Mouse (Mus musculus) heart, postnatal 25 days (tissue): ENCODE data around the gene Atp13a5. TPM values are rescaled to one million over a fixed set of nuclear protein-coding genes. Genes with fewer than 3 reads are reported as not detected.

ENCODE experiments used
- DNase-seq: peaks from one replicate; pipeline ENCODE4 v3.0.0; 2022; ENCODE audit warnings: low spot score
- intact Hi-C: fragments of 180-260 bp; cut with DNase I; formaldehyde crosslinking; loops from one replicate; pipeline ENCODE4 v1.15.1; 2025
- total RNA-seq, 2 experiments: library from RNA; stranded (reverse); gene quantifications; 2 replicates each; pipeline ENCODE4 v1.2.3; 2021

Gene Atp13a5
- not detected for total RNA-seq

- intact Hi-C loops, result no loop called here
- no peak for DNase-seq
Observed at GRCm38 (mm10) chr16:29378458-29378857, at the start of gene Atp13a5. Gene Atp13a5 (minus strand): TSS chr16:29378732.

GRCm38 (mm10) chr16:29414822-29415221, 36.3 kb upstream of the Atp13a5 start:
- no peak for DNase-seq
- intact Hi-C loops, result no loop called here

- no peak for DNase-seq
- intact Hi-C loops, result no loop called here
Observed at GRCm38 (mm10) chr16:29407319-29407718, 28.8 kb upstream of the Atp13a5 start.

- intact Hi-C loops, result loop anchor here (10.0 kb wide), 1 partner anchor 134 kb away; no protein-coding TSS in a partner anchor
- DNase-seq, result no peak
Observed at GRCm38 (mm10) chr16:29399079-29399478, 20.5 kb upstream of the Atp13a5 start.

- no peak for DNase-seq
- intact Hi-C loops, result no loop called here
Observed at GRCm38 (mm10) chr16:29384781-29385180, 6.2 kb upstream of the Atp13a5 start.

GRCm38 (mm10) chr16:29374636-29375035, 3.9 kb downstream of the Atp13a5 start:
- intact Hi-C loops, result no loop called here
- DNase-seq, result no peak

- DNase-seq, result no peak
- intact Hi-C loops, result no loop called here
Observed at GRCm38 (mm10) chr16:29331351-29332044, 47.0 kb downstream of the Atp13a5 start.

GRCm38 (mm10) chr16:29330948-29331347, 47.6 kb downstream of the Atp13a5 start:
- intact Hi-C loops, result no loop called here

GRCm38 (mm10) chr16:29329213-29329612, 49.3 kb downstream of the Atp13a5 start:
- intact Hi-C loops, result no loop called here
- no peak for DNase-seq

More at GRCm38 (mm10) chr16:29330948-29331347, 47.6 kb downstream of the Atp13a5 start:
- no peak for DNase-seq

GRCm38 (mm10) chr16:29327910-29328309, 50.6 kb downstream of the Atp13a5 start:
- no peak for DNase-seq
- intact Hi-C loops, result no loop called here

GRCm38 (mm10) chr16:29325233-29325919, 53.2 kb downstream of the Atp13a5 start:
- intact Hi-C loops, result no loop called here
- DNase-seq, result no peak

- intact Hi-C loops, result no loop called here
- no peak for DNase-seq
Observed at GRCm38 (mm10) chr16:29320717-29321116, 57.8 kb downstream of the Atp13a5 start.

- intact Hi-C loops, result no loop called here
- no peak for DNase-seq
Observed at GRCm38 (mm10) chr16:29315391-29315790, 63.1 kb downstream of the Atp13a5 start.

GRCm38 (mm10) chr16:29314991-29315390, 63.5 kb downstream of the Atp13a5 start:
- intact Hi-C loops, result no loop called here
- no peak for DNase-seq

GRCm38 (mm10) chr16:29297555-29298021, 80.9 kb downstream of the Atp13a5 start:
- DNase-seq, result no peak
- intact Hi-C loops, result no loop called here

- intact Hi-C loops, result no loop called here
- no peak for DNase-seq
Observed at GRCm38 (mm10) chr16:29280691-29281090, 97.8 kb downstream of the Atp13a5 start.

- intact Hi-C loops, result no loop called here
- DNase-seq, result no peak
Observed at GRCm38 (mm10) chr16:29254325-29254724, 124.2 kb downstream of the Atp13a5 start.

- intact Hi-C loops, result no loop called here
- DNase-seq, result no peak
Observed at GRCm38 (mm10) chr16:29235951-29236350, 142.6 kb downstream of the Atp13a5 start.

- no peak for DNase-seq
- intact Hi-C loops, result no loop called here
Observed at GRCm38 (mm10) chr16:29216395-29217295, 161.9 kb downstream of the Atp13a5 start.
